Mouse (Mus musculus): ENCODE data around the gene Nell2.

The Nell2 gene

GRCm38 (mm10) chr15:95492201-95492600 is 36.2 kb downstream of the Nell2 start:
- Histone ChIP-seq H3K9me3 (ENCODE audit: low read length) (no peaks in the 10 kb centered on the region), H3K36me3 (ENCODE audit: insufficient read depth, low read length) (no peaks in the 10 kb centered on the region), H3K4me1 (replicated peaks; ENCODE audit: low read depth, low read length) (no peaks in the 10 kb centered on the region), H3K27me3 (ENCODE audit: insufficient read depth, low read length) (no peaks in the 10 kb centered on the region; the same call in 1 of the 2 replicates), H3K4me3 (replicated peaks; ENCODE audit: low read length) (no peak overlapping the region)
- TF ChIP-seq CTCF (conservative IDR thresholded peaks at IDR 0.05; ENCODE audit: low read length) = no peak
- no peak for TF ChIP-seq NANOG (IDR thresholded peaks at IDR 0.05; ENCODE audit: borderline replicate concordance, low read length)
- TF ChIP-seq POU5F1 (IDR thresholded peaks at IDR 0.05; ENCODE audit: borderline replicate concordance, low read length) = no peak

DNA sequence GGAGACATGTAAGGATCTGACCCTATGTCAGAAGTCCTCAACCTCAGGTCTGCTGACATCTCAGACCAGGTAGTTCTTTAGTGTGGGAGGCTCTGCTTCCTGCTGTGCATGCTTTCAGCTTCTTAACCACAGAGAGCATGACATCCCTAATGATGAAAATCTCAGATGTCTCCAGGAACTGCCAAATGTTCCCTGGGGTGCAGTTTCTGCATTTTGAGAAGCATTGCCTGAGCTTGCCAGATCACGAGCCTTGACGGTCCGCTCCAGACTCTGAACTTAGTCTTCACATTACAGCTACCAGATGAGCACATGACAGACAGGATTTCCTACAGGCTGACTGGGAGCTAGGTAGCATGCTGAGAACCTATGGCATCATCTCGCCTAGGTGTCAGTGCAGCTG is 39.2 kb downstream of the Nell2 start:
- H3K27me3 ChIP-seq (ENCODE audit: insufficient read depth, low read length) = peaks cover 3% of the 10 kb centered on the region; the same call in 1 of the 2 replicates
- TF ChIP-seq NANOG (IDR thresholded peaks at IDR 0.05; ENCODE audit: borderline replicate concordance, low read length) (no peak), CTCF (conservative IDR thresholded peaks at IDR 0.05; ENCODE audit: low read length) (no peak), POU5F1 (IDR thresholded peaks at IDR 0.05; ENCODE audit: borderline replicate concordance, low read length) (no peak)
- no peaks in the 10 kb centered on the region for H3K4me1 ChIP-seq (replicated peaks; ENCODE audit: low read depth, low read length)
- no peak overlapping the region for H3K4me3 ChIP-seq (replicated peaks; ENCODE audit: low read length)
- no peaks in the 10 kb centered on the region for H3K36me3 ChIP-seq (ENCODE audit: insufficient read depth, low read length)
- H3K9me3 ChIP-seq (ENCODE audit: low read length) = peaks cover 8% of the 10 kb centered on the region; the same call in 1 of the 2 replicates

GRCm38 (mm10) chr15:95487961-95488360 is 40.4 kb downstream of the Nell2 start:
- Histone ChIP-seq H3K27me3 (ENCODE audit: insufficient read depth, low read length) (peaks cover 3% of the 10 kb centered on the region; the same call in 1 of the 2 replicates), H3K36me3 (ENCODE audit: insufficient read depth, low read length) (no peaks in the 10 kb centered on the region), H3K9me3 (ENCODE audit: low read length) (peaks cover 8% of the 10 kb centered on the region; the same call in 1 of the 2 replicates), H3K4me1 (replicated peaks; ENCODE audit: low read depth, low read length) (no peaks in the 10 kb centered on the region), H3K4me3 (replicated peaks; ENCODE audit: low read length) (no peak overlapping the region)
- TF ChIP-seq CTCF (conservative IDR thresholded peaks at IDR 0.05; ENCODE audit: low read length) = no peak
- no peak for TF ChIP-seq POU5F1 (IDR thresholded peaks at IDR 0.05; ENCODE audit: borderline replicate concordance, low read length)
- TF ChIP-seq NANOG (IDR thresholded peaks at IDR 0.05; ENCODE audit: borderline replicate concordance, low read length) = no peak

DNA sequence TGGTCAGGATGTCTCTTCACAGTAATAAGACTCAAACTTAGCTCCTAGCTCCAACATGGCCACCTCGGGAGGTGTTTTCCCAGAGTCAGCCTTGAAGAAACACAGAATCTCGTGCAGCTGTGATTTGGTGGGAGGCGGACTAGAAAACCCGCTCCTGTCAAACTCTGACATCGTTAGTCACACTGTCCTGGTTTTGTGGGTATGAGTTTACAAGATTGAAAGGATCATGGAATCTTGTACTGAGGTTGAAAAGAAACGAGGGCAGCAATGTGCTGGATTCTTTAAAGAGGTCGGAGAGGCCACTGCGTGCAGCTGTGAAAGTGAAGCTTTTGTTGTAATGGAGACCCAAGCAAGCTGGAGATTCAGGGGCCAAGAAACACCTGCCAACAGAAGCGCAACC is 46.4 kb downstream of the Nell2 start:
- no peaks in the 10 kb centered on the region for H3K4me1 ChIP-seq (replicated peaks; ENCODE audit: low read depth, low read length)
- TF ChIP-seq CTCF (conservative IDR thresholded peaks at IDR 0.05; ENCODE audit: low read length) (no peak), POU5F1 (IDR thresholded peaks at IDR 0.05; ENCODE audit: borderline replicate concordance, low read length) (no peak), NANOG (IDR thresholded peaks at IDR 0.05; ENCODE audit: borderline replicate concordance, low read length) (no peak)
- H3K9me3 ChIP-seq (ENCODE audit: low read length) = peaks cover 8% of the 10 kb centered on the region; the same call in 1 of the 2 replicates
- H3K27me3 ChIP-seq (ENCODE audit: insufficient read depth, low read length) = 0 out of 2 replicates have a peak, but pooled peaks cover 3% of the 10 kb centered on the region
- H3K36me3 ChIP-seq (ENCODE audit: insufficient read depth, low read length) = no peaks in the 10 kb centered on the region
- H3K4me3 ChIP-seq (replicated peaks; ENCODE audit: low read length) = no peak overlapping the region

DNA sequence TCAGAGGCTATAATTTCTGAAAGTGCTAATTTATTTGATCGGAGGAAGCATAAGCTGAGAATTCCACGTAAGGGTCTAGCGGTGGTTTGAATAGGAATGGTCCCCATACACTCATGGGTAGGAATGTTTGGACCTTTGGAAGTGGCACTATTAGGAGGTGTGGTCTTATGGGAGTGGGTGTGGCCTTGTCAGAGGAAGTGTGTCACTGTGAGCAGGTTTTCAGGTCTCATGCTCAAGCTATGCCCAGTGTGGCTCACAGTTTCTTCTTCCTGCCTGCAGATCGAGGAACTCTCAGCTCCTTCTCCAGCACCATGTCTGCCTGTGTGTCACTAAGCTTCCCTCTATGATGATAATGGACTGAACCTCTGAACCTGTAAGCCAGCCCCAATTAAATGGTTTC is 46.8 kb downstream of the Nell2 start:
- Histone ChIP-seq H3K4me1 (replicated peaks; ENCODE audit: low read depth, low read length) (no peaks in the 10 kb centered on the region), H3K4me3 (replicated peaks; ENCODE audit: low read length) (no peak overlapping the region), H3K36me3 (ENCODE audit: insufficient read depth, low read length) (no peaks in the 10 kb centered on the region), H3K9me3 (ENCODE audit: low read length) (peaks cover 8% of the 10 kb centered on the region; the same call in 1 of the 2 replicates), H3K27me3 (ENCODE audit: insufficient read depth, low read length) (0 out of 2 replicates have a peak, but pooled peaks cover 3% of the 10 kb centered on the region)
- no peak for TF ChIP-seq NANOG (IDR thresholded peaks at IDR 0.05; ENCODE audit: borderline replicate concordance, low read length)
- TF ChIP-seq CTCF (conservative IDR thresholded peaks at IDR 0.05; ENCODE audit: low read length) = no peak
- TF ChIP-seq POU5F1 (IDR thresholded peaks at IDR 0.05; ENCODE audit: borderline replicate concordance, low read length) = no peak

DNA sequence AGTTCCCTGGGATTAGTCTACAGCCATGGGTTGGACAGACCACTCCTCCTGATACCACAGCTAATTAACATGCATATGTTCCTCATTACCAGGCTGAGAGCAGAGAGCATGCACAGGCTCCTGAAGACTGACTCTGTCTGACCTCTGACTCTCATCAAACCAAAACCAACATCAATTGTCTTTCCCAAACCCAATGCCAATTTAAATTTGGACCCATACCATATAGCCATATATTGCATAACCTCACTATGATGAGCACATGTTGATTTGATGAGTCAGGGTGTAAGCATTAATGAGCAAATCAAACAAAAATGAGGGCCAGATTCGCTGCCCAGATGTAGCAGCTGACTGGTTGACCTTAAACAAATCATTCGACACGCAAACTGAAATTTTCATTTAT is 51.9 kb downstream of the Nell2 start:
- no peaks in the 10 kb centered on the region for H3K27me3 ChIP-seq (ENCODE audit: insufficient read depth, low read length)
- H3K4me1 ChIP-seq (replicated peaks; ENCODE audit: low read depth, low read length) = no peaks in the 10 kb centered on the region
- TF ChIP-seq POU5F1 (IDR thresholded peaks at IDR 0.05; ENCODE audit: borderline replicate concordance, low read length) (no peak), CTCF (conservative IDR thresholded peaks at IDR 0.05; ENCODE audit: low read length) (no peak), NANOG (IDR thresholded peaks at IDR 0.05; ENCODE audit: borderline replicate concordance, low read length) (no peak)
- no peak overlapping the region for H3K4me3 ChIP-seq (replicated peaks; ENCODE audit: low read length)
- H3K36me3 ChIP-seq (ENCODE audit: insufficient read depth, low read length) = no peaks in the 10 kb centered on the region
- no peaks in the 10 kb centered on the region for H3K9me3 ChIP-seq (ENCODE audit: low read length)

- no peak overlapping the region for H3K4me3 ChIP-seq (replicated peaks; ENCODE audit: low read length)
- H3K4me1 ChIP-seq (replicated peaks; ENCODE audit: low read depth, low read length) = no peaks in the 10 kb centered on the region
- H3K9me3 ChIP-seq (ENCODE audit: low read length) = no peaks in the 10 kb centered on the region
- no peaks in the 10 kb centered on the region for H3K27me3 ChIP-seq (ENCODE audit: insufficient read depth, low read length)
- no peak for TF ChIP-seq NANOG (IDR thresholded peaks at IDR 0.05; ENCODE audit: borderline replicate concordance, low read length)
- TF ChIP-seq CTCF (conservative IDR thresholded peaks at IDR 0.05; ENCODE audit: low read length) = no peak
- no peak for TF ChIP-seq POU5F1 (IDR thresholded peaks at IDR 0.05; ENCODE audit: borderline replicate concordance, low read length)
- no peaks in the 10 kb centered on the region for H3K36me3 ChIP-seq (ENCODE audit: insufficient read depth, low read length)
These were observed 54.4 kb downstream of the Nell2 start for GRCm38 (mm10) chr15:95473976-95474375.

DNA sequence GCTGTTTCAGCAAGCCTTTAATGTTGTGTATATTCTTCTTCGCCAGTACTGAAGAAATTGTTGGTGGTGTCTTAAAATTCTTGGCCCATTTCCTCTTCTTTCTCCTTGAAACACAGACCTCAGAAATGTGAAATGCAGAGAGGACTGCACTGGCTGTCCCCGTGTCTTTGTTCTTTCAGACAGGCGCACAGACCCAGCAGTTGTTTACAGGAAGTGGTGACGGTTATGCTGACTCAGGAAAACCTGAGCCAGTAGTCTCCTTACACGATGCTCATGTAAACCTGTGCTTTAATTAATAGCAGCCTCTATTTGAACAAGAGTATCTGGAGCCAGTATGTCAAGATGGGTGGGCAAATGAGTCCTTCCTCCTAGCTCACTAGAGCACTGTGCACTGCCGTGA is 61.2 kb downstream of the Nell2 start:
- Histone ChIP-seq H3K9me3 (ENCODE audit: low read length) (no peaks in the 10 kb centered on the region), H3K4me1 (replicated peaks; ENCODE audit: low read depth, low read length) (no peaks in the 10 kb centered on the region), H3K4me3 (replicated peaks; ENCODE audit: low read length) (no peak overlapping the region), H3K27me3 (ENCODE audit: insufficient read depth, low read length) (no peaks in the 10 kb centered on the region), H3K36me3 (ENCODE audit: insufficient read depth, low read length) (no peaks in the 10 kb centered on the region)
- TF ChIP-seq CTCF (conservative IDR thresholded peaks at IDR 0.05; ENCODE audit: low read length) = no peak
- TF ChIP-seq NANOG (IDR thresholded peaks at IDR 0.05; ENCODE audit: borderline replicate concordance, low read length) = no peak
- TF ChIP-seq POU5F1 (IDR thresholded peaks at IDR 0.05; ENCODE audit: borderline replicate concordance, low read length) = no peak

- Histone ChIP-seq H3K9me3 (ENCODE audit: low read length) (no peaks in the 10 kb centered on the region), H3K4me1 (replicated peaks; ENCODE audit: low read depth, low read length) (no peaks in the 10 kb centered on the region), H3K36me3 (ENCODE audit: insufficient read depth, low read length) (no peaks in the 10 kb centered on the region), H3K4me3 (replicated peaks; ENCODE audit: low read length) (no peak overlapping the region), H3K27me3 (ENCODE audit: insufficient read depth, low read length) (no peaks in the 10 kb centered on the region)
- no peak for TF ChIP-seq NANOG (IDR thresholded peaks at IDR 0.05; ENCODE audit: borderline replicate concordance, low read length)
- TF ChIP-seq CTCF (conservative IDR thresholded peaks at IDR 0.05; ENCODE audit: low read length) = no peak
- no peak for TF ChIP-seq POU5F1 (IDR thresholded peaks at IDR 0.05; ENCODE audit: borderline replicate concordance, low read length)
These were observed 68.3 kb downstream of the Nell2 start for GRCm38 (mm10) chr15:95460041-95460566.
